Mouse (Mus musculus) layer of hippocampus, adult 6 months (tissue): ENCODE data around the gene Fthl17e. TPM values are rescaled to one million over a fixed set of nuclear protein-coding genes. Genes with fewer than 3 reads are reported as not detected.

Source experiments
- long read RNA-seq, 2 experiments: library from polyadenylated mRNA; unstranded; transcript quantifications; one replicate each; pipeline ENCODE4 v2.0.0; 2019 to 2020
- polyA plus RNA-seq: library from polyadenylated mRNA; unstranded; fragments of <200 nt; fragmentation: Nextera tagmentation; gene quantifications from 2 replicates; pipeline ENCODE4 v1.2.3, GENCODE M21; 2021

Gene Fthl17e
- polyA plus RNA-seq: not detected in 2 replicates
- long read RNA-seq, experiment 1: 0 reads
- long read RNA-seq, experiment 2: 0 reads

DNA sequence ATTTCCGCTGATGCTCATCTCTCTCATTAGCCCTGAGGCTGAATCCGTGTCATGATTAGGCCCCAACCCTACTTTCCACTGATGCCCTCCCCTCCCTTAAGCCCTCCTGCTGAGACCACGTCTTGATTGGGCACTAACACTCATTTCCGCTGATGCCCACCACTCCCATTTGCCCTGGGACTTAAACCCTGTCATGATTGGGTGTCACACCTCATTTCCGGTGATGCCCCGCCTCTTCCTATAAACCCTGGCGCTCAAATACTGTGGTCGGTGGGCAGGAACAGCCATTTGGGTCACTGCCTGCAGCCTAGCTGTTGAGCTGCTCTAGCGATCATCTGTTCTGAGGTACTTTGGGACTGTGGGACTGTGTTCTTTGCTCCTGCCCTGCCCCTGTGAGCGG is at the start of gene Fthl17e:
Gene Fthl17e, plus strand, starts transcription at position 301 of the 400 bp plus-strand sequence.

DNA sequence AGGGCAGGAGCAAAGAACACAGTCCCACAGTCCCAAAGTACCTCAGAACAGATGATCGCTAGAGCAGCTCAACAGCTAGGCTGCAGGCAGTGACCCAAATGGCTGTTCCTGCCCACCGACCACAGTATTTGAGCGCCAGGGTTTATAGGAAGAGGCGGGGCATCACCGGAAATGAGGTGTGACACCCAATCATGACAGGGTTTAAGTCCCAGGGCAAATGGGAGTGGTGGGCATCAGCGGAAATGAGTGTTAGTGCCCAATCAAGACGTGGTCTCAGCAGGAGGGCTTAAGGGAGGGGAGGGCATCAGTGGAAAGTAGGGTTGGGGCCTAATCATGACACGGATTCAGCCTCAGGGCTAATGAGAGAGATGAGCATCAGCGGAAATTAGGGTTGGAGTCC is 46.6 kb upstream of the Fthl17e start, which contains the start of gene Fthl17d:
Gene Fthl17d, minus strand, starts transcription at position 101 of the 400 bp plus-strand sequence.

DNA sequence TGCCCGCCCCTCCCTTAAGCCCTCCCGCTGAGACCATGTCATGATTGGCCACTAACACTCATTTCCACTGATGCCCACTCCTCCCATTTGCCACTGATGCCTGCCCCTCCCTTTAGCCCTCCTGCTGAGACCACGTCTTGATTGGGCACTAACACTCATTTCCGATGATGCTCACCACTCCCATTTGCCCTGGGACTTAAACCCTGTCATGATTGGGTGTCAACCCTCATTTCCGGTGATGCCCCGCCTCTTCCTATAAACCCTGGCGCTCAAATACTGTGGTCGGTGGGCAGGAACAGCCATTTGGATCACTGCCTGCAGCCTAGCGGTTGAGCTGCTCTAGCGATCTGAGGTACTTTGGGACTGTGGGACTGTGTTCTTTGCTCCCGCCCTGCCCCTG is 29.4 kb downstream of the Fthl17e start, which contains the start of gene Fthl17f:
Gene Fthl17f, plus strand, starts transcription at position 301 of the 400 bp plus-strand sequence.

Other genes with a start within 250 kb of the Fthl17e start
- not detected in 2 replicates for gene Ssxb5, start 229.8 kb upstream of the Fthl17e start, polyA plus RNA-seq
- gene Gm6592, start 189.5 kb upstream of the Fthl17e start, polyA plus RNA-seq: not detected in 2 replicates
- not detected in 2 replicates for gene Gm5751, start 159.2 kb upstream of the Fthl17e start, polyA plus RNA-seq
- gene B630019K06Rik, start 141.1 kb upstream of the Fthl17e start, polyA plus RNA-seq: 5.2 and 6.2 TPM in 2 replicates
- gene Fthl17b, start 70.5 kb upstream of the Fthl17e start, polyA plus RNA-seq: not detected in 2 replicates
- gene Fthl17c, start 56.9 kb upstream of the Fthl17e start, polyA plus RNA-seq: not detected in 2 replicates
- gene Fthl17d, start 46.7 kb upstream of the Fthl17e start, polyA plus RNA-seq: not detected in 2 replicates
- not detected in 2 replicates for gene Fthl17f, start 29.5 kb downstream of the Fthl17e start, polyA plus RNA-seq
- not detected in 2 replicates for gene 4930402K13Rik, start 71.1 kb downstream of the Fthl17e start, polyA plus RNA-seq
- 1.8 and 1.9 TPM in 2 replicates for gene Lancl3, start 166.4 kb downstream of the Fthl17e start, polyA plus RNA-seq
- gene Gm14862, start 223.4 kb downstream of the Fthl17e start, polyA plus RNA-seq: not detected in 2 replicates
- gene Xk, start 239.3 kb downstream of the Fthl17e start, polyA plus RNA-seq: 4.6 and 5.4 TPM in 2 replicates